Mouse (Mus musculus) embryonic facial prominence, embryonic 15.5 days (tissue): ENCODE data around the gene Umod. TPM values are rescaled to one million over a fixed set of nuclear protein-coding genes. Genes with fewer than 3 reads are reported as not detected.

Experiments used
- ATAC-seq: fragments of 200-750 bp; cut with Nextera tagmentation; 2 replicates; pipeline ENCODE4 v1.8.0; 2017; ENCODE audit warnings: low read depth, moderate TSS enrichment; ENCODE audit not compliant: insufficient number of reproducible peaks, low FRiP score, low TSS enrichment
- H3K27ac ChIP-seq: fragments of 300-500 bp; sonication (generic); replicated peaks from 2 replicates; pipeline ENCODE4 v1.5.1; 2015; ENCODE audit warnings: mild to moderate bottlenecking, inconsistent platforms
- H3K27me3 ChIP-seq: fragments of 300-500 bp; sonication (generic); 2 replicates; pipeline ENCODE4 v1.6.1; 2015; ENCODE audit warnings: inconsistent platforms
- H3K36me3 ChIP-seq: fragments of 300-500 bp; sonication (generic); 2 replicates; pipeline ENCODE4 v1.6.1; 2015; ENCODE audit warnings: mild to moderate bottlenecking, inconsistent platforms
- H3K4me1 ChIP-seq: fragments of 300-500 bp; sonication (generic); 2 replicates; pipeline ENCODE4 v1.6.1; 2015; ENCODE audit warnings: inconsistent platforms
- H3K4me2 ChIP-seq: fragments of 300-500 bp; sonication (generic); replicated peaks from 2 replicates; pipeline ENCODE4 v1.6.1; 2015; ENCODE audit warnings: mild to moderate bottlenecking, inconsistent platforms
- H3K4me3 ChIP-seq: fragments of 300-500 bp; sonication (generic); replicated peaks from 2 replicates; pipeline ENCODE4 v1.5.1; 2015; ENCODE audit warnings: mild to moderate bottlenecking, inconsistent platforms
- H3K9ac ChIP-seq: fragments of 300-500 bp; sonication (generic); 2 replicates; pipeline ENCODE4 v1.6.1; 2015; ENCODE audit warnings: inconsistent platforms
- H3K9me3 ChIP-seq: fragments of 300-500 bp; sonication (generic); replicated peaks from 2 replicates; pipeline ENCODE4 v1.6.1; 2016; ENCODE audit warnings: inconsistent platforms
- WGBS: fragments of 180-500 bp; shearing (Covaris S2); methylation state at CpG from one replicate; pipeline ENCODE4 v1.1.7; 2015; 5-methylcytosine and 5-hydroxymethylcytosine counted together
- polyA plus RNA-seq: library from polyadenylated mRNA; unstranded; fragments of >200 nt; fragmentation: Nextera tagmentation; extraction: Ambion mirVana; gene quantifications from 2 replicates; pipeline ENCODE4 v1.2.1, GENCODE M21; 2015

Gene Umod
- polyA plus RNA-seq, 1 experiment from 2014 or later = not detected

GRCm38 (mm10) chr7:119427180-119427616 is 51.9 kb downstream of the Umod start:
- no peak for ATAC-seq
- Histone ChIP-seq H3K9me3 (no peaks in the 10 kb centered on the region), H3K27ac (no peak overlapping the region), H3K4me3 (no peak overlapping the region), H3K9ac (no peak overlapping the region), H3K4me2 (no peak overlapping the region), H3K4me1 (no peaks in the 10 kb centered on the region), H3K27me3 (no peaks in the 10 kb centered on the region), H3K36me3 (no peaks in the 10 kb centered on the region)
- WGBS = 16% methylated on average over 6 of the region's 6 CpGs

- H3K36me3 ChIP-seq = no peaks in the 10 kb centered on the region
- no peaks in the 10 kb centered on the region for H3K27me3 ChIP-seq
- H3K9me3 ChIP-seq = no peaks in the 10 kb centered on the region
- H3K4me1 ChIP-seq = no peaks in the 10 kb centered on the region
- 21% methylated on average over 2 of the region's 2 CpGs for WGBS
- no peak overlapping the region for H3K4me2 ChIP-seq
- no peak overlapping the region for H3K27ac ChIP-seq
- H3K9ac ChIP-seq = no peak overlapping the region
- ATAC-seq = no peak
- H3K4me3 ChIP-seq = no peak overlapping the region
Measured at GRCm38 (mm10) chr7:119420730-119421129, 58.4 kb downstream of the Umod start.

GRCm38 (mm10) chr7:119418523-119418922 is 60.6 kb downstream of the Umod start:
- Histone ChIP-seq H3K36me3 (no peaks in the 10 kb centered on the region), H3K27me3 (no peaks in the 10 kb centered on the region), H3K9ac (no peak overlapping the region), H3K4me1 (no peaks in the 10 kb centered on the region), H3K9me3 (no peaks in the 10 kb centered on the region), H3K4me2 (no peak overlapping the region), H3K4me3 (no peak overlapping the region), H3K27ac (no peak overlapping the region)
- 52% methylated on average over 1 of the region's 1 CpGs for WGBS
- ATAC-seq = no peak

Other genes starting within 250 kb of the Umod start
- gene Gp2, start 20.0 kb downstream of the Umod start, polyA plus RNA-seq = not detected in 2 replicates
- not detected in 2 replicates for gene Acsm5, start 40.2 kb upstream of the Umod start, polyA plus RNA-seq
- not detected in 2 replicates for gene Pdilt, start 44.2 kb upstream of the Umod start, polyA plus RNA-seq
- 0.15 and 0.16 TPM in 2 replicates for gene Acsm2, start 75.1 kb upstream of the Umod start, polyA plus RNA-seq
- 0.28 and 0.52 TPM in 2 replicates for gene Acsm1, start 127.7 kb upstream of the Umod start, polyA plus RNA-seq
- gene Acsm4, start 210.7 kb upstream of the Umod start, polyA plus RNA-seq = 11.7 and 21.4 TPM in 2 replicates
- 67.7 and 70.2 TPM in 2 replicates for gene Thumpd1, start 241.5 kb upstream of the Umod start, polyA plus RNA-seq